Mouse (Mus musculus) ovary, postnatal 36 days (tissue): ENCODE measurements around the gene Got1.

ENCODE experiments used
- DNase-seq: peaks from one replicate; pipeline ENCODE4 v3.0.0; 2022; ENCODE audit warnings: low spot score, mixed read lengths

The Got1 gene

GRCm38 (mm10) chr19:43524187-43525103, at the start of gene Got1:
TSS of gene Got1 (minus strand) at chr19:43524605.
- peak; percentile 90 for DNase-seq

- peak; percentile 65 for DNase-seq
These were observed 46.7 kb upstream of the Got1 start for GRCm38 (mm10) chr19:43570831-43571790.

- DNase-seq, result no peak
These were observed 44.7 kb upstream of the Got1 start for GRCm38 (mm10) chr19:43569133-43569532.

GRCm38 (mm10) chr19:43568298-43568697, 43.9 kb upstream of the Got1 start:
- DNase-seq, result no peak

GRCm38 (mm10) chr19:43563166-43563565, 38.8 kb upstream of the Got1 start:
- DNase-seq, result no peak

- DNase-seq, result no peak
These were observed 37.4 kb upstream of the Got1 start for GRCm38 (mm10) chr19:43561841-43562240.

- DNase-seq, result no peak
These were observed 35.8 kb upstream of the Got1 start for GRCm38 (mm10) chr19:43560244-43560643.

GRCm38 (mm10) chr19:43551493-43551890, 27.1 kb upstream of the Got1 start:
- DNase-seq, result no peak

- DNase-seq, result no peak
These were observed 26.5 kb upstream of the Got1 start for GRCm38 (mm10) chr19:43550706-43551492.

- DNase-seq, result no peak
These were observed 23.7 kb upstream of the Got1 start for GRCm38 (mm10) chr19:43548060-43548459.

- no peak for DNase-seq
These were observed 22.1 kb upstream of the Got1 start for GRCm38 (mm10) chr19:43546337-43547117.

GRCm38 (mm10) chr19:43535372-43535771, 11.0 kb upstream of the Got1 start:
- DNase-seq, result no peak

- DNase-seq, result no peak
These were observed 6.5 kb upstream of the Got1 start for GRCm38 (mm10) chr19:43530921-43531320.

GRCm38 (mm10) chr19:43530197-43530770, 5.9 kb upstream of the Got1 start:
- DNase-seq, result peak; percentile 58

- no peak for DNase-seq
These were observed 3.7 kb upstream of the Got1 start for GRCm38 (mm10) chr19:43528056-43528587.

GRCm38 (mm10) chr19:43527131-43527530, 2.7 kb upstream of the Got1 start:
- no peak for DNase-seq

GRCm38 (mm10) chr19:43526025-43526424, 1.6 kb upstream of the Got1 start:
- DNase-seq, result no peak

GRCm38 (mm10) chr19:43525566-43525965, 1.2 kb upstream of the Got1 start:
- DNase-seq, result no peak

- DNase-seq, result peak; percentile 62
These were observed 688 bp upstream of the Got1 start for GRCm38 (mm10) chr19:43525104-43525482.

GRCm38 (mm10) chr19:43523551-43523950, 854 bp downstream of the Got1 start:
- DNase-seq, result peak; percentile 23
